Mouse (Mus musculus): ENCODE data around the gene Cfap97d1. TPM values are rescaled to one million over a fixed set of nuclear protein-coding genes. Genes with fewer than 3 reads are reported as not detected.
A peak's percentile ranks its signal among the peaks of the same experiment; 100 is the strongest.

The Cfap97d1 gene
- total and polyA plus RNA-seq, 3 experiments = not detected

- H3K4me3 ChIP-seq (ENCODE audit: control insufficient read depth in 1 of 2, insufficient read depth in 1 of 2, low read depth in 2 of 2, low read length in 2 of 2) = no peak overlapping the region
- H3K36me3 ChIP-seq (ENCODE audit: control insufficient read depth in 1 of 2, insufficient read depth in 2 of 2, low read length in 2 of 2) = peaks cover 0 to 14% of the 10 kb centered on the region in 2 experiments; a peak in 2 of 4 replicates
- no peak for TF ChIP-seq CHD2 (IDR thresholded peaks at IDR 0.05; ENCODE audit: low read length)
- TF ChIP-seq NELFE (IDR thresholded peaks at IDR 0.05; ENCODE audit: low read depth, low read length) = no peak
- TF ChIP-seq MXI1 (IDR thresholded peaks at IDR 0.05; ENCODE audit: low read depth, low read length) = peak; percentile 33; the same call in 1 of the 2 replicates
- TF ChIP-seq USF1 (IDR thresholded peaks at IDR 0.05; ENCODE audit: low read depth, low read length) = no peak
- TF ChIP-seq MAX (IDR thresholded peaks at IDR 0.05; ENCODE audit: low read length) = peak; percentile 68; the same call in 1 of the 2 replicates
- peak; percentile 89; the same call in 1 of the 2 replicates for TF ChIP-seq MYC (IDR thresholded peaks at IDR 0.05; ENCODE audit: low read depth, low read length)
- TF ChIP-seq ZNF384 (IDR thresholded peaks at IDR 0.05; ENCODE audit: low read depth, low read length) = no peak
- no peak for TF ChIP-seq MAFK (IDR thresholded peaks at IDR 0.05; ENCODE audit: borderline replicate concordance, low read depth, low read length)
- TF ChIP-seq CHD1 (IDR thresholded peaks at IDR 0.05; ENCODE audit: low read depth, low read length) = no peak
- TF ChIP-seq BHLHE40 (IDR thresholded peaks at IDR 0.05; ENCODE audit: borderline replicate concordance, low read depth, low read length) = peak; percentile 94
- peak; percentile 72 for TF ChIP-seq RCOR1 (IDR thresholded peaks at IDR 0.05; ENCODE audit: low read depth, low read length)
- TF ChIP-seq TAL1 (IDR thresholded peaks at IDR 0.05; ENCODE audit: low read length) = peak; percentile 83
- TF ChIP-seq MYB (IDR thresholded peaks at IDR 0.05; ENCODE audit: low read depth, low read length) = no peak
- no peak for TF ChIP-seq SMC3 (IDR thresholded peaks at IDR 0.05; ENCODE audit: low read depth, low read length)
- no peak for TF ChIP-seq KAT2A (conservative IDR thresholded peaks at IDR 0.05; ENCODE audit: low read depth, low read length)
- TF ChIP-seq USF2 (IDR thresholded peaks at IDR 0.05; ENCODE audit: borderline replicate concordance in 1 of 2, insufficient read depth in 1 of 2, low read depth in 1 of 2, low read length in 2 of 2) = no peak
- peak; percentile 94 for TF ChIP-seq TCF12 (IDR thresholded peaks at IDR 0.05; ENCODE audit: low read depth, low read length)
- peak; percentile 87 to 89 for TF ChIP-seq EP300 (IDR thresholded peaks at IDR 0.05; ENCODE audit: low read depth in 1 of 2, low read length in 2 of 2)
- TF ChIP-seq GABPA (IDR thresholded peaks at IDR 0.05; ENCODE audit: low read depth, low read length) = no peak
- TF ChIP-seq POLR2AphosphoS5 (IDR thresholded peaks at IDR 0.05; ENCODE audit: borderline replicate concordance, low read depth, low read length) = no peak
- TF ChIP-seq MEF2A (IDR thresholded peaks at IDR 0.05; ENCODE audit: extremely low read depth, insufficient replicate concordance, low read depth, low read length, poor library complexity, severe bottlenecking) = no peak
- TF ChIP-seq UBTF (IDR thresholded peaks at IDR 0.05; ENCODE audit: borderline replicate concordance, insufficient read depth, low read depth, low read length) = no peak
- no peak for TF ChIP-seq ZKSCAN1 (IDR thresholded peaks at IDR 0.05; ENCODE audit: low read depth, low read length)
- TF ChIP-seq ZC3H11A (IDR thresholded peaks at IDR 0.05; ENCODE audit: low read depth, low read length) = no peak
- no peak for TF ChIP-seq MAZ (IDR thresholded peaks at IDR 0.05; ENCODE audit: low read depth, low read length)
- no peak for TF ChIP-seq POLR2AphosphoS2 (IDR thresholded peaks at IDR 0.05; ENCODE audit: low read length)
- no peak for TF ChIP-seq JUND (IDR thresholded peaks at IDR 0.05; ENCODE audit: low read depth, low read length)
- no peak for TF ChIP-seq ZMIZ1 (IDR thresholded peaks at IDR 0.05; ENCODE audit: low read depth, low read length)
- no peak for TF ChIP-seq POLR2A (IDR thresholded peaks at IDR 0.05; ENCODE audit: control insufficient read depth in 1 of 2, insufficient read depth in 1 of 2, low read depth in 1 of 2, low read length in 2 of 2, poor library complexity in 1 of 2)
- no peak for TF ChIP-seq NRF1 (IDR thresholded peaks at IDR 0.05; ENCODE audit: insufficient read depth, low read depth, low read length, poor library complexity, severe bottlenecking)
- no peak for TF ChIP-seq ELF1 (IDR thresholded peaks at IDR 0.05; ENCODE audit: low read depth, low read length)
- no peak for TF ChIP-seq HCFC1 (IDR thresholded peaks at IDR 0.05; ENCODE audit: low read depth, low read length)
- peak; percentile 96 for TF ChIP-seq GATA1 (IDR thresholded peaks at IDR 0.05; ENCODE audit: low read depth, low read length)
- TF ChIP-seq ETS1 (IDR thresholded peaks at IDR 0.05; ENCODE audit: low read depth, low read length) = peak; percentile 69; the same call in 1 of the 2 replicates
- TF ChIP-seq E2F4 (IDR thresholded peaks at IDR 0.05; ENCODE audit: borderline replicate concordance, low read depth, low read length) = no peak
- no peak for TF ChIP-seq TBP (IDR thresholded peaks at IDR 0.05; ENCODE audit: low read depth, low read length)
- H3K9me3 ChIP-seq (replicated peaks; ENCODE audit: insufficient read depth, low read length) = no peaks in the 10 kb centered on the region
- H3K4me1 ChIP-seq (ENCODE audit: control insufficient read depth in 1 of 2, insufficient read depth in 2 of 2, low read length in 2 of 2) = peaks cover 2 to 22% of the 10 kb centered on the region in 2 experiments; a peak in 3 of 4 replicates
- no peaks in the 10 kb centered on the region for H3K79me2 ChIP-seq (ENCODE audit: control insufficient read depth, insufficient read depth, low read length, poor library complexity)
- H3K27ac ChIP-seq (ENCODE audit: control insufficient read depth, low read depth, low read length) = no peak overlapping the region
- peak; percentile 73 for DNase-seq (ENCODE audit: low read depth, low spot score)
- no peak overlapping the region for H3K9ac ChIP-seq (ENCODE audit: control insufficient read depth, low read depth, low read length, poor library complexity, severe bottlenecking)
- H3K27me3 ChIP-seq (ENCODE audit: control insufficient read depth in 1 of 2, insufficient read depth in 2 of 2, low read length in 2 of 2) = no peaks in the 10 kb centered on the region
Measured at GRCm38 (mm10) chr11:102029304-102029703, 45.2 kb downstream of the Cfap97d1 start.
